Mouse (Mus musculus) forebrain, embryonic 13.5 days (tissue): Measurements from ENCODE around the gene Rpn1. TPM values are rescaled to one million over a fixed set of nuclear protein-coding genes. Genes with fewer than 3 reads are reported as not detected.

Experiments
- ATAC-seq: fragments of 200-750 bp; cut with Nextera tagmentation; 2 replicates; pipeline ENCODE4 v1.8.0; 2017
- H3K27ac ChIP-seq: fragments of 300-500 bp; sonication (generic); 2 replicates; pipeline ENCODE4 v1.5.1; 2015; ENCODE audit warnings: inconsistent platforms, mild to moderate bottlenecking, moderate library complexity
- H3K27me3 ChIP-seq: fragments of 300-500 bp; sonication (generic); 2 replicates; pipeline ENCODE4 v1.6.1; 2015; ENCODE audit warnings: mild to moderate bottlenecking, inconsistent platforms
- H3K36me3 ChIP-seq: fragments of 300-500 bp; sonication (generic); 2 replicates; pipeline ENCODE4 v1.6.1; 2015; ENCODE audit warnings: mild to moderate bottlenecking, inconsistent platforms; ENCODE audit not compliant: poor library complexity, severe bottlenecking
- H3K4me1 ChIP-seq: fragments of 300-500 bp; sonication (generic); 2 replicates; pipeline ENCODE4 v1.6.1; 2015; ENCODE audit warnings: inconsistent platforms
- H3K4me2 ChIP-seq: fragments of 300-500 bp; sonication (generic); 2 replicates; pipeline ENCODE4 v1.6.1; 2015; ENCODE audit warnings: inconsistent platforms, mild to moderate bottlenecking, moderate library complexity
- H3K4me3 ChIP-seq: fragments of 300-500 bp; sonication (generic); 2 replicates; pipeline ENCODE4 v1.5.1; 2015; ENCODE audit warnings: mild to moderate bottlenecking, inconsistent platforms
- H3K9ac ChIP-seq: fragments of 300-500 bp; sonication (generic); 2 replicates; pipeline ENCODE4 v1.6.1; 2015; ENCODE audit warnings: mild to moderate bottlenecking, inconsistent platforms
- H3K9me3 ChIP-seq: fragments of 300-500 bp; sonication (generic); replicated peaks from 2 replicates; pipeline ENCODE4 v1.6.1; 2016; ENCODE audit warnings: inconsistent platforms
- WGBS: fragments of 180-500 bp; shearing (Covaris S2); methylation state at CpG from one replicate; pipeline ENCODE4 v1.1.7; 2015; 5-methylcytosine and 5-hydroxymethylcytosine counted together
- microRNA-seq: library from miRNA; unstranded; fragments of <30 nt; microRNA quantifications from one replicate; pipeline ENCODE4, GENCODE M21; 2016
- polyA plus RNA-seq: library from polyadenylated mRNA; unstranded; fragments of >200 nt; fragmentation: Nextera tagmentation; extraction: Ambion mirVana; gene quantifications from 2 replicates; pipeline ENCODE4 v1.2.1, GENCODE M21; 2015

Rpn1 gene
- polyA plus RNA-seq, 1 experiment from 2014 or later: 212 TPM

DNA sequence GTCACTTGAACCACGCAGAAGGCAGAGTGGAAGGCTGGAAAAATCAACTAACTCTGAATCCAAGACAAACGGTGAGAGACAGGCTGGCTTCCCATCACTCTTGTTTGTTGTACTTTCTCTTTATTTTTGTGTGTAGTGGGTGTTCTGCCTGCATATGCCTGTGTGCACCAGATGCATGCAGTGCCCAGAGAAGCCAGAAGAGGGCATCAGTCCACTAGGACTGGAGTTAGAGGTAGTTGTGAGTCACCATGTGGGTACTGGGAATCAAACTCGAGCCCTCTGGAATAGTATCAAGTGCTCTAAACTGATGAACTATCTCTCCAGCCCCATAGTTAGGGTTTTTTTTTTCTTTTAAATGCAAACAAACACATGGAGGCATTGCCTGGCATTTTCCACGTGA, 67.1 kb downstream of the Rpn1 start:
- no peak for ATAC-seq
- Histone ChIP-seq H3K4me3 (no peak overlapping the region), H3K27ac (no peak overlapping the region), H3K4me2 (no peak overlapping the region), H3K36me3 (no peaks in the 10 kb centered on the region), H3K4me1 (peaks cover 8% of the 10 kb centered on the region; the same call in 1 of the 2 replicates), H3K9me3 (no peaks in the 10 kb centered on the region; the same call in 1 of the 2 replicates), H3K9ac (no peak overlapping the region), H3K27me3 (no peaks in the 10 kb centered on the region)
- 78% methylated on average over 4 of the region's 4 CpGs for WGBS

DNA sequence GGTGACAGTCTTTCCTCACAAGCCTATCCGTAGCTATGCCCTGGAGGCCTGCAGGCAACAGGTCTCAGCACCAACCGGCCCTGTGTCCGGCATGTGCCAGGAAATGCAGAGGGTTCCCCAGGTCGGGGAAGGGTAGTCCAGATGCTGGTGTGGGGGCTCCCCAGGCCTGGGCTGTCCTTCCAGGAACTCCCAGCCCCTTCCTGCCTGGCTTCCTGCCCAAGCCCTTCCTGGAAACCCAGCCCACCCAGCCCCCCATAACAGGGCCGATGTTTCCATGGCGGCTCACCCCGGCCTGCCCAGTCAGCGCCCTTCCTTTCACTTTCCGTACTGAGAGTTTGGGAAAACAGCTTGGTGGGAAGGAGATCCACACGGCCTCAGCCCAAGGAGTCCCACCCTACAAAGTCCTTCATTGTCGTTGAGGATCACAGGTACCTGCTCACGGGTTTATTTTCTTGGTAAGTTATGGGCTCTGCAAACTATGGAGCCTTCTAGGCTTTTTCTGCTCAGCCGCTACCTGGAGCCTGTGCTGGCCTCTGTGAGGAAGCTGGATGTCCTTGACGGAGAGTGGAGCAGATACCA, 67.9 kb downstream of the Rpn1 start:
- no peak overlapping the region for H3K9ac ChIP-seq
- no peak for ATAC-seq
- 84% methylated on average over 14 of the region's 14 CpGs for WGBS
- H3K9me3 ChIP-seq: no peaks in the 10 kb centered on the region; the same call in 1 of the 2 replicates
- H3K4me3 ChIP-seq: no peak overlapping the region
- H3K4me1 ChIP-seq: peaks cover 6% of the 10 kb centered on the region; the same call in 1 of the 2 replicates
- no peak overlapping the region for H3K4me2 ChIP-seq
- no peak overlapping the region for H3K27ac ChIP-seq
- no peaks in the 10 kb centered on the region for H3K27me3 ChIP-seq
- H3K36me3 ChIP-seq: no peaks in the 10 kb centered on the region

DNA sequence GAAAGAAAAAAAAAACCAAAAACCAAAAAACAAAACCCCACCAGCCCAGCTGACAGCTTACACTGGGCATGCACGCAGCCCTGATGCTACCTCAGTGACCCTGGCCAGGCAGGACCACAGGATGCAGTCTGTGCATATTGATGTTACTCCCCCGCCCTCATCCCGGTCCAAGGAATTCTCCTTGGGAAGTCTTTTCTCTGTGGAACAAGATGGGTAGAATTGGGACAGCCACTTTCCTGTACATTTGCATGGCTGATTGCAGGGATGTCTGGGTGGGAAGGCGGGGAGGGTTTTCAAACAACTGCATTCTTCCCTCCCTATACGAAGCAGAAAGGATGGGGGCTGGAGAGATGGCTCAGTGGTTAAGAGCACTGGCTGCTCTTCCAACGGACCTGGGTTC, 68.7 kb downstream of the Rpn1 start:
- Histone ChIP-seq H3K27ac (no peak overlapping the region), H3K36me3 (no peaks in the 10 kb centered on the region), H3K9ac (no peak overlapping the region), H3K4me1 (no peaks in the 10 kb centered on the region), H3K4me3 (no peak overlapping the region), H3K27me3 (no peaks in the 10 kb centered on the region), H3K9me3 (no peaks in the 10 kb centered on the region; the same call in 1 of the 2 replicates), H3K4me2 (no peak overlapping the region)
- no peak for ATAC-seq
- WGBS: 71% methylated on average over 6 of the region's 6 CpGs

Small RNAs within 50 kb of the gene (microRNA-seq; reads per million reads assigned to microRNA genes)
- not detected for gene Mir6376

Other genes starting within 250 kb of the Rpn1 start
- gene Gm45140, start 248.7 kb upstream of the Rpn1 start, polyA plus RNA-seq: 1.4 and 2.3 TPM in 2 replicates
- 46.5 and 49.8 TPM in 2 replicates for gene Isy1, start 245.7 kb upstream of the Rpn1 start, polyA plus RNA-seq
- gene Cnbp, start 233.4 kb upstream of the Rpn1 start, polyA plus RNA-seq: 949 and 1,006 TPM in 2 replicates
- gene Copg1, start 196.7 kb upstream of the Rpn1 start, polyA plus RNA-seq: 133 and 151 TPM in 2 replicates
- 54.6 and 60.4 TPM in 2 replicates for gene Hmces, start 170.5 kb upstream of the Rpn1 start, polyA plus RNA-seq
- gene H1fx, start 102.8 kb upstream of the Rpn1 start, polyA plus RNA-seq: 29.4 and 34.9 TPM in 2 replicates
- gene Rab7, start 39.2 kb upstream of the Rpn1 start, polyA plus RNA-seq: 233 and 248 TPM in 2 replicates
- 2.3 and 3.2 TPM in 2 replicates for gene Gata2, start 109.4 kb downstream of the Rpn1 start, polyA plus RNA-seq
- gene Dnajb8, start 137.8 kb downstream of the Rpn1 start, polyA plus RNA-seq: not detected in 2 replicates